Mouse (Mus musculus) midbrain, embryonic 13.5 days (tissue): Measurements from ENCODE around the gene Ubald1. TPM values are rescaled to one million over a fixed set of nuclear protein-coding genes. Genes with fewer than 3 reads are reported as not detected.

Experiments used
- ATAC-seq: fragments of 200-750 bp; cut with Nextera tagmentation; 2 replicates; pipeline ENCODE4 v1.8.0; 2017; ENCODE audit warnings: mild to moderate bottlenecking, moderate TSS enrichment, moderate library complexity
- H3K27ac ChIP-seq: fragments of 300-500 bp; sonication (generic); 2 replicates; pipeline ENCODE4 v1.5.1; 2015; ENCODE audit warnings: inconsistent platforms, mild to moderate bottlenecking, moderate library complexity
- H3K27me3 ChIP-seq: fragments of 300-500 bp; sonication (generic); 2 replicates; pipeline ENCODE4 v1.6.1; 2015; ENCODE audit warnings: mild to moderate bottlenecking, inconsistent platforms
- H3K36me3 ChIP-seq: fragments of 300-500 bp; sonication (generic); 2 replicates; pipeline ENCODE4 v1.6.1; 2015; ENCODE audit warnings: mild to moderate bottlenecking, inconsistent platforms
- H3K4me1 ChIP-seq: fragments of 300-500 bp; sonication (generic); replicated peaks from 2 replicates; pipeline ENCODE4 v1.6.1; 2015; ENCODE audit warnings: inconsistent platforms
- H3K4me2 ChIP-seq: fragments of 300-500 bp; sonication (generic); replicated peaks from 2 replicates; pipeline ENCODE4 v1.6.1; 2015; ENCODE audit warnings: moderate library complexity, mild to moderate bottlenecking, inconsistent platforms
- H3K4me3 ChIP-seq: fragments of 300-500 bp; sonication (generic); replicated peaks from 2 replicates; pipeline ENCODE4 v1.5.1; 2015; ENCODE audit warnings: mild to moderate bottlenecking, inconsistent platforms
- H3K9ac ChIP-seq: fragments of 300-500 bp; sonication (generic); replicated peaks from 2 replicates; pipeline ENCODE4 v1.6.1; 2015; ENCODE audit warnings: mild to moderate bottlenecking, inconsistent platforms
- H3K9me3 ChIP-seq: fragments of 300-500 bp; sonication (generic); 2 replicates; pipeline ENCODE4 v1.6.1; 2016; ENCODE audit warnings: mild to moderate bottlenecking, inconsistent platforms
- WGBS: fragments of 180-500 bp; shearing (Covaris S2); methylation state at CpG from one replicate; pipeline ENCODE4 v1.1.7; 2015; 5-methylcytosine and 5-hydroxymethylcytosine counted together
- polyA plus RNA-seq: library from polyadenylated mRNA; unstranded; fragments of >200 nt; fragmentation: Nextera tagmentation; extraction: Ambion mirVana; gene quantifications from 2 replicates; pipeline ENCODE4 v1.2.1, GENCODE M21; 2015

The Ubald1 gene
- polyA plus RNA-seq, 1 experiment from 2014 or later = 46.2 TPM

DNA sequence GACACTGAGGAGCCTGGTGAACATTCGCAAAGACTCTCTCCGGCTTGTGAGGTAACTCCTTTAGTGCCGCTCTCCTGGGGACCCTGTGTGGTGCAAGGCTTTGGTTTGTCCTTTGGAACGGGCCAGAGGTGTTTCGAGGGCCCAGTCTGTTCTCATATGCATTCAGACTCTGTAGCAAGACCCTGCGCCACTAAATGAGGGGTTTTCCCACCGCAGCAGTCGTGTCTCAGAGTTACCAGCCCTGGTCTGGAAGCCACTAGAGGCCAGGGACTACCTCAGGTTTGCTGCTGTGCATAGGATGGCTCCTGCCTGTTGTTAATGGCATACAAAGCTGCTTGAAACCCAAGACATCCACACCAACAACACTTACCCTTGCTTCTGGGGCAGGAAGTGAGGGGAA, 30.6 kb upstream of the Ubald1 start:
- 98% methylated on average over 8 of the region's 8 CpGs for WGBS
- Histone ChIP-seq H3K36me3 (peaks cover 56% of the 10 kb centered on the region), H3K9me3 (no peaks in the 10 kb centered on the region)

DNA sequence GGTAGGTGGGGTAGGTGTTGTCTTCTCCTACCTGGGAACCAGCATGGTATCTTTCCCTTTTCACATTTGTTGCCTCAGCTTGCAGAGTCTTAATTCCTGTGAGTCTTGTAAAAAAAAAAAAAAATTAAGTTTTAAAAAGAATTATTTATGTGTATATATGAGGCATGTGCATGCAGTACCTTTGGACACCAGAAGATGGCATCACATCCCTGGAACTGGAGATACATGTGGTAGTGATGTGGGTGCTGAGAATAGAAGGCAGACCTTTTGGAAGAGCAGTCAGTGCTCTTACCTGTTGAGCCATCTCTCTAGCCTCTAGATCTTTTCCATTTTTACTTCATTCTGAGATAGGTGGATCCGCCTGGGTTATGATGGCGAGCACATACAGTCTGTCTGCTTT, 29.6 kb upstream of the Ubald1 start:
- peaks cover 50% of the 10 kb centered on the region for H3K36me3 ChIP-seq

More for the DNA sequence above, 30.6 kb upstream of the Ubald1 start:
- no peaks in the 10 kb centered on the region for H3K27me3 ChIP-seq
- H3K9ac ChIP-seq = no peak overlapping the region
- no peak overlapping the region for H3K4me3 ChIP-seq
- H3K27ac ChIP-seq = no peak overlapping the region
- H3K4me2 ChIP-seq = no peak overlapping the region
- ATAC-seq = no peak
- H3K4me1 ChIP-seq = no peaks in the 10 kb centered on the region

DNA sequence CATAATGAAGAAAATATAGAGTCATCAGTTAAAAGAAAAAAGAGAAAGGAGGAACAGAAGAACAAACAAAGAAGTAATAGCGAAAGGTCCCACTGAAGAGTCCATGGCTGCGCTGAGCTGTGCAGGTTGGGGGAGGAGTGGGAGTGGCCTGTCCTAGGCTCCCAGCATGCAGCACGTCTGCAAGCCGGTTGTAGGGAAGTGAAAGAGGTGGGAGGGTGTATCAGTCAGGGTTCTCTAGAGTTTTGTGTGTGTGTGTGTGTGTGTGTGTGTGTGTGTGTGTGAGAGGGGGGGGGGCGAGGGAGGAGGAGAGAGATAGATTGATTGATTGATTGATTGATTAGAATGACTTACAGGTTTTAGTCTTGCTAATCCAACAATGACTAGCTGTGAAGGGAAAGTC, 27.9 kb upstream of the Ubald1 start:
- Histone ChIP-seq H3K4me2 (no peak overlapping the region), H3K27me3 (no peaks in the 10 kb centered on the region), H3K27ac (no peak overlapping the region), H3K4me3 (no peak overlapping the region), H3K9ac (no peak overlapping the region), H3K9me3 (no peaks in the 10 kb centered on the region), H3K36me3 (peaks cover 42% of the 10 kb centered on the region), H3K4me1 (no peaks in the 10 kb centered on the region)
- ATAC-seq = no peak
- 45% methylated on average over 5 of the region's 5 CpGs for WGBS

More for the DNA sequence above, 29.6 kb upstream of the Ubald1 start:
- Histone ChIP-seq H3K9me3 (no peaks in the 10 kb centered on the region), H3K4me1 (no peaks in the 10 kb centered on the region), H3K4me3 (no peak overlapping the region), H3K9ac (no peak overlapping the region), H3K27me3 (no peaks in the 10 kb centered on the region), H3K4me2 (no peak overlapping the region), H3K27ac (no peak overlapping the region)
- no peak for ATAC-seq
- 100% methylated on average over 2 of the region's 2 CpGs for WGBS

DNA sequence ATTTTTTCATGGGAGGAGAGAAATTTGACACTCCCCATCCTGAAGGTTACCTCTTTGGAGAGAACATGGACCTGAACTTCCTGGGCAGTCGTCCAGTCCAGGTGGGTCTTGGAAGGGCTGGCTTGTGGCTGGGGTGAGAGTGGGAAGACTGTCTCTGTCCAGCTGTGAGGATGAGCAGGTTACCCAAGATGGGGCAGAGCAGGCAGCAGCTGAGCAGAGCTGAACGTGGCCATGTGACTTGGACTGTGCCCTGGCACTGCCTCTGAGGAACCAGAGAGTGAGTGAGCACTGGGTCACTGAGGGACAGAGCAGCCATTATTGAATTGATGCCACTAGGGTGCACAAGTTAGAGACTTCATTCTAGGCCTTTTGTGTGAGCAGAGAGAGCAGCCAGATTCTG, 27.3 kb upstream of the Ubald1 start:
- H3K4me2 ChIP-seq = no peak overlapping the region
- 79% methylated on average over 2 of the region's 2 CpGs for WGBS
- no peaks in the 10 kb centered on the region for H3K4me1 ChIP-seq
- no peak for ATAC-seq
- no peak overlapping the region for H3K9ac ChIP-seq
- no peak overlapping the region for H3K27ac ChIP-seq
- no peaks in the 10 kb centered on the region for H3K27me3 ChIP-seq
- no peaks in the 10 kb centered on the region for H3K9me3 ChIP-seq
- peaks cover 37% of the 10 kb centered on the region for H3K36me3 ChIP-seq
- H3K4me3 ChIP-seq = no peak overlapping the region

DNA sequence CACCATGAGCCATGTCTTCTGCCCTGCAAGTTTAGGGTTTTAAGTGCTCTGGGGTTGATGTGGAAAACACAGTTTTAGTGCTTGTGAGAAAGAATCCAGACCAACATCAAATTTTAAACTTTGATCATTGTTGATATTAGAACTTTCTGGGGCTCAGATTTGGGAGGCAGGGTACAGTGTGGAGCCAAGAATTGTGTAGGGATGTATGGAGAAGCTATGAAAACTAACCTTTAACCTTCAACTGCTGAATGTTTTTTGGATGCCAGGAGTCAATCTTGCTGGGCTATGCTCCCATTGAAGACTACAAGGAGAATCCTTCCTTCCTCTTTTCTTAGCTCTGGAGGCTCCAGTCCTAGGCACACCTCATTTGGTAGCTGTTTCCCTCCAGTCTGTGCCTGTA, 26.4 kb upstream of the Ubald1 start:
- Histone ChIP-seq H3K27me3 (no peaks in the 10 kb centered on the region), H3K27ac (no peak overlapping the region), H3K9ac (no peak overlapping the region), H3K4me3 (no peak overlapping the region), H3K4me1 (0 out of 2 replicates have a peak, but pooled peaks cover 3% of the 10 kb centered on the region), H3K9me3 (no peaks in the 10 kb centered on the region), H3K36me3 (peaks cover 29% of the 10 kb centered on the region), H3K4me2 (no peak overlapping the region)
- no peak for ATAC-seq

DNA sequence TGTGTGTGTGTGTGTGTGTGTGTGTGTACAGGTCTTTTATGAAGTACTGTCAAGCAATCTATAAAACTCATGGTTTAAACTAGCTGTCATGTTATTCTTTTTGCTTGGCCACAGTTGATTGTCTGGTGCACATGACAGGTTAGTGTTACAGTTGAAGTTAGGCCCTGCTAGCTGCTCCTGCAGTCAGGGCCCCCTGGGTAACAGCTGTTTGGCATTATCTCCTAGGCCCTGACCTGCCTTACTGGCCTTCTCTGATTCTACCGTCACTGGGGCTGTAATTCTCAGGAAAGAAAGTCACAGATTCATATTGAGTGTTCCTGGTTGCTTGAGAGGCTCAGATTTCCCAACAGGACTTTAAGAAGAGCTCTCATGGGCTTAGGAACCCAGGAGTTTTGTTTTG, 25.5 kb upstream of the Ubald1 start:
- ATAC-seq = no peak

DNA sequence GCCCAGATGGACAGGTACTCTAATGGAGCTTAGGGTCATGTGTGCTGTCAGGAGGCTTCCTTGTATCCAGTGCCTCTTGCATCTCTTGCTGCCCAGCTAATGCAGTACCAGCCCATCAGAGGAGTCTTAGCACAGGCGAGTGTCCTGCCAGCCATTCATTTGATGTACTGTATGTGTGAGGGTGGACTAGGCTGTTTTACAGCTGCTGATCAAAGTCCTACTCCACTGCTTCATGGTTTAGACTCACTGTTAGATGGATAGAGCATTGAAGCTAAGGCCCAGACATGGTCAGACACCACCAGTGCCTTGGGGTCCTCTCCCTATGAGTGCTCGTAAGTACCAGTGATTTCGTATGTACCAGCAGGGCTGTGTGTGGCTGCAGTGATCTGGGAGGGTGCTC, 24.8 kb upstream of the Ubald1 start:
- no peaks in the 10 kb centered on the region for H3K27me3 ChIP-seq
- peaks cover 12% of the 10 kb centered on the region for H3K36me3 ChIP-seq
- H3K4me2 ChIP-seq = no peak overlapping the region
- ATAC-seq = no peak
- H3K9me3 ChIP-seq = no peaks in the 10 kb centered on the region
- H3K4me3 ChIP-seq = no peak overlapping the region
- WGBS = 89% methylated on average over 3 of the region's 3 CpGs
- H3K27ac ChIP-seq = no peak overlapping the region
- H3K4me1 ChIP-seq = peaks cover 10% of the 10 kb centered on the region; the same call in 1 of the 2 replicates
- H3K9ac ChIP-seq = no peak overlapping the region

More for the DNA sequence above, 25.5 kb upstream of the Ubald1 start:
- Histone ChIP-seq H3K9ac (no peak overlapping the region), H3K9me3 (no peaks in the 10 kb centered on the region), H3K4me2 (no peak overlapping the region), H3K4me3 (no peak overlapping the region), H3K4me1 (peaks cover 10% of the 10 kb centered on the region; the same call in 1 of the 2 replicates), H3K27ac (no peak overlapping the region), H3K27me3 (no peaks in the 10 kb centered on the region), H3K36me3 (peaks cover 19% of the 10 kb centered on the region)
- 70% methylated on average over 1 of the region's 1 CpGs for WGBS

DNA sequence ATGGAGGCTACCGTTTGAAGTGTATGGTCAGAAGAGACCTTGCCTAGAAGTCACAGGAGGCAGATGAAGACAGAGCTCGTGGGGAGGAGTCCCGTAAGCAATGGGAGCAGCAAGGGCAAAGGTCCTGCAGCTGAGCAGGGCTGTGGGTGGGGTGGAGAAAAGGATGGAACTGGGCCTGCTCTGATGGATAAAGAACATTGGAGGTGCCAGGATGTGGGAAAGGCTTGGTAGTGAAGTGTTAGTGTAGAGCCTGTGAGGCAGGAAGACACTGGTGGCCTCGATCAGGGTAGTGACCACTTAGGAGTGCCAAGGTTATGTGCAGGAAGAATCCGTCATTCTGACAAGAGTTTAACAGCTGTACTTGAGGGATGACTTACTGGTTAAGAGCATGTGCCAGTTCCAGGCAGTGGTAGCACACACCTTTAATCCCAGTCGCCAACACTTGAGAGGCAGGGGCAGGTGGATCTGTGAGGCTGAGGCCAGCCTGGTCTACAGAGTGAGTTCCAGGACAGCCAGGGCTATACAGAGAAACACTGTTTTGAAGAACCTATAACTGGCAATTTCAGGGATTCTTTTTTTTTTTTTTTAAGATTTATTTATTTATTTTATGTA, 23.5 kb upstream of the Ubald1 start:
- H3K36me3 ChIP-seq = no peaks in the 10 kb centered on the region
- ATAC-seq = no peak
- H3K27ac ChIP-seq = no peak overlapping the region
- no peaks in the 10 kb centered on the region for H3K27me3 ChIP-seq
- no peak overlapping the region for H3K9ac ChIP-seq
- H3K4me2 ChIP-seq = no peak overlapping the region
- no peaks in the 10 kb centered on the region for H3K9me3 ChIP-seq
- no peak overlapping the region for H3K4me3 ChIP-seq
- H3K4me1 ChIP-seq = peaks cover 10% of the 10 kb centered on the region; the same call in 1 of the 2 replicates
- WGBS = 84% methylated on average over 6 of the region's 6 CpGs

DNA sequence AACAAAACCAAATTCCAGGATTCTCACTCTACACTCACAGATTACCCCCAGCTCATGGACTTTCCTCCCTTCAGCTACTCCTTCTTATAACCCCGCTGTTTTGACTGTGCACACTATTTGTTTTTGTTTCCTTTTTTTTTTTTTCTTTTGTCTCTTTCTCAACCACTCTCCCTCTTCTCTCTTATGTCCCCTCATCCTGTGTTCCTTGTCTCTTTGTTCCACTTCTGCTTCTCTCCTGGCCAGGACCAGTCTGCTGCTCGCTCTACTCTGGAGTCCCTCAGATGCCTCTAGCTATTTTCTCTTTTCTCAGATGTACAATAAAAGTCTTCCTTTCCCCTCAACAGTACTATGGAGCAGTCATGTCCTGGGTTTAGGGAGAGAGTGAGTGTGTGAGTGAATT, 22.3 kb upstream of the Ubald1 start:
- H3K9me3 ChIP-seq = no peaks in the 10 kb centered on the region
- no peak overlapping the region for H3K4me2 ChIP-seq
- no peak overlapping the region for H3K27ac ChIP-seq
- H3K4me1 ChIP-seq = peaks cover 10% of the 10 kb centered on the region; the same call in 1 of the 2 replicates
- no peak for ATAC-seq
- no peaks in the 10 kb centered on the region for H3K36me3 ChIP-seq
- H3K4me3 ChIP-seq = no peak overlapping the region
- no peak overlapping the region for H3K9ac ChIP-seq
- H3K27me3 ChIP-seq = no peaks in the 10 kb centered on the region
- 84% methylated on average over 2 of the region's 2 CpGs for WGBS

DNA sequence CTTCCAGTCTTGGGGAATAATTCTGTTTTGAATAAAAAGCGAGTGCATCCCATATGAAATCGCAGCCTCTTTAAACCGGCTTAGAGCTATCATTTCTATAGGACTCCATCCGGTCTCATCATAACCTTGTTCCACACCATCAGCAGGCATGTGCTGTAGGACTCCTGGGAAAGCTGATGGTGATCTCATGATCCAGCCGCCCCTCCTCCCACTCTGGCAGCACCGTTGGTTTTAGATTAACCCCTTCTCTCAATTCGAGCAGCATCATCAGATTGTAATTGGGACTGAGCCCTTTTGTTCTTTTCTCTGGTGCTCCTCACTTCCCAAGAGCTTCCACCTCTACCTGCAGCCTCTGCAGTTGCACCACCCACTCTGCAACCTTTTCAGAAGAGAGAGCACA, 21.1 kb upstream of the Ubald1 start:
- ATAC-seq = no peak; the same call in 1 of the 2 replicates
- no peaks in the 10 kb centered on the region for H3K36me3 ChIP-seq
- H3K4me1 ChIP-seq = peaks cover 10% of the 10 kb centered on the region; the same call in 1 of the 2 replicates
- H3K9me3 ChIP-seq = no peaks in the 10 kb centered on the region
- H3K27me3 ChIP-seq = no peaks in the 10 kb centered on the region
- no peak overlapping the region for H3K4me2 ChIP-seq
- H3K4me3 ChIP-seq = no peak overlapping the region
- H3K9ac ChIP-seq = no peak overlapping the region
- H3K27ac ChIP-seq = peak overlapping the region; percentile 19
- WGBS = 58% methylated on average over 7 of the region's 7 CpGs

DNA sequence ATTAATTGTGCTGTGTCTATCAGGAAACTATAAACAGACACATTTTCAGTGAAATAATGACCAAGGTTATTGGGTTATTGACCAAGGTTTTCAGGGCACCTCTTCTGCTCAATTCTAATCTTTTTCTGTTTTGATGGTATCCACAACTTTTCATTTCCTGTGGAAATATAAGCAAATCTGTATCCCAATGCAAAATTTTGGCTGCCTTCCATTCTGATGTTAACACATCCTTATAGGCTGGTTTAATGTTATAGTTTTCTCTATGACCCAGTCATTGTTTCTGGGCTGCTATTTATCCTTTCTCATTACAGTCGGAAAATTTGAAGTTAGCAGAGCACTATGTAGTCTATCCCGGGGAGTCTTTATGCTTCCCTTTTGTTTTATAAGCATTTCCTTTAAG, 19.6 kb upstream of the Ubald1 start:
- Histone ChIP-seq H3K27ac (no peak overlapping the region), H3K4me3 (no peak overlapping the region), H3K27me3 (no peaks in the 10 kb centered on the region), H3K4me1 (peaks cover 10% of the 10 kb centered on the region; the same call in 1 of the 2 replicates), H3K9me3 (no peaks in the 10 kb centered on the region), H3K36me3 (no peaks in the 10 kb centered on the region), H3K4me2 (no peak overlapping the region), H3K9ac (no peak overlapping the region)
- 84% methylated on average over 2 of the region's 2 CpGs for WGBS
- no peak for ATAC-seq

DNA sequence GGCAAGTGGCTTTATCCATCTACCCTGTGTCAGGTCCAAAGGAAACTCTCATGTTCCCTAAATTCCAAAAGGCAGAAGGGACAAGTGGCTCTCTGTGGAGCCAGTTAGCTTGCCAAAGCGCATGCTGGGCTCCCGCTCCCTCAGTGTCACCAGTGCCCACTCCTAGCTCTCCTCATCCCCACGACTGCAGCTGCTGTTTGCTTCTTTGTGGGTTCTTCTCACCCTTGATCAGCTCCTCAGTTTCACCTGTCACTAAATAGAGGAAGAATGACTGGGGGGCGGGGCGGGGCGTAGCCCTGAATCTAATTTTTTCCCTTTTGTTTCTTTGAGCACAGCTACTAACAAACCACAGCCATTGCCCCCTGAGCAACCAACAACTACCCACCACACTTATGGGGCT, 18.8 kb upstream of the Ubald1 start:
- no peak overlapping the region for H3K27ac ChIP-seq
- WGBS = 91% methylated on average over 6 of the region's 6 CpGs
- no peaks in the 10 kb centered on the region for H3K36me3 ChIP-seq

More for the DNA sequence above, 18.8 kb upstream of the Ubald1 start:
- Histone ChIP-seq H3K27me3 (no peaks in the 10 kb centered on the region), H3K4me2 (no peak overlapping the region), H3K9me3 (no peaks in the 10 kb centered on the region), H3K9ac (no peak overlapping the region), H3K4me1 (peaks cover 10% of the 10 kb centered on the region; the same call in 1 of the 2 replicates), H3K4me3 (no peak overlapping the region)
- ATAC-seq = no peak
